Mouse (Mus musculus) ovary, postnatal 36 days (tissue): Measurements from ENCODE around the gene Armc8.
"Not testable (repeated sequence)": the region's sequence is repeated elsewhere in the genome, so short reads cannot be mapped to it uniquely, and the experiment has no call there.

ENCODE experiments used
- DNase-seq: peaks from one replicate; pipeline ENCODE4 v3.0.0; 2022; ENCODE audit warnings: low spot score, mixed read lengths

The Armc8 gene

DNA sequence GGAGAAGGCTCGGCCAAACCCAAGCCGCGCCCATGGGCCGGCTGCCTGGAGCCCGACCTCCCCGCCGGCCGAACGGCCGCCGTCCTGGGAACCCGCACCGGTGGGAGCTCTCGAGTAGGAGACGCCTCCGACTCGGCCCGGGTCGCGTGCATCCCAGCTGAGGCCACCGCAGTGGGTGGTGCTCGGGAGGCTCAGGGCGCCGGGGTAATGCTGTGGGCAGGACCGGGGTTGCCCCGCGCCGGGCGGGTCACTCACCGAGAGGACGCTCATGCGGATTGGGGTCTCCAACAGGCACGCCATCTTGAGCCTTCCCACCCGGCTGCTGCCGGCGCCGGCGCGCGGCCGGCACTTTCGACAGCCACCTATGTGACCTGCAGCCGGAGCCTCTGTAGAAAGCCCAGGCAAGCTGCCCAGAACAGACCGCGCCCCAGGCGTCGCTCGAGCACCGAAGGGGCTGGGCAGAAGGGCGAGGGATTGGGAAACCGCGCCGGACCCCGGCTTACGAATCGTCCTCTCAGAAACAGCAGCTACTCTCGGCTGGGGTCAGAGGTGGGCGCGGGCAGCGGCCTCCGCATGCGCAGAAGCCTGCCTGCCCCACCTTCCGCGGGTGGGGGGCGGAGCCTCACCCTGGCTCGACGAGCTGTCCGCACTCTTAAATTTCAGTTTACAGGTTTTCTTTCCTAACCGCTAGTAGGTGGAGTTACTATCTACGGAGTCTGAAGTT, at the start of gene Armc8:
TSS of gene Armc8 (minus strand) at position 553 of the 724 bp plus-strand sequence.
- peak; percentile 92 for DNase-seq

DNA sequence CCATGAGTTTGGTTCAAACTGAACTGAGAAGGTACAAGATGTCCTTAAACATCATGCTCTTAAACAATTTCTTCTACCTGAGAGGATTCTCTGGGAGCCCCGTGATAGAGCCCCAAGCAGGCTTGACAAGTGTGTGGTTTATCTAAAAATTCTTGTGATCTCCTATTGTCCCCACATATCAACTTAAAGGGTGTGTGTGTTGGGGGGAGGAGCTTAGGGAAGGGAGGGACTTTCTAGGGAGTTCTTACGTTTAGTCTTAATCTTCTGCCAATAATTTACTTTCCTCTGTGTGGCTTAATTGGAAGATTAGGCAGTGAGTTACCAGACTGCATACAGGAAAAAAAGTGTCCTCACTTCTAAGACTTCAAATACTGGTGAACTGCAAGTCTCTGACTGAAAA, 43.5 kb upstream of the Armc8 start, which contains the start of gene A4gnt:
TSS of gene A4gnt (plus strand) at position 301 of the 400 bp plus-strand sequence.
- DNase-seq = no peak

DNA sequence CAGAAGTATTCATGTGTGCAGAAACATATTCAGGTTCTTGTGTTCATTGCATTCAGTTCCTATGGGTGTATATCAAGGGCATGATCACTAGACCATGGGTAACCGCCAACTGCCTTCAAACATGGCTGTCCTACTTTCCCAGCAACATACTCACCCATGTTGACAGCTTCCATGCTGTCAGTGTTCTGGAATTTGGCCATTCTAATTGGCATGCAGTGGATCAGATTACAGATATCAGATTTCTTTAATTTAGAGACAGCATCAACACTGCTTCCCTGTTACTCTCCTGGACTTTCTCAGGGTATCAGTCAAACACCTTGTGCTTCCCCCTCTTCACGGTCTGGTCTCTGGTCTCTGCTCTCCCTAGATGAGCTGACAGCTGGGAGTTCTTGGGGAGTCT, 34.9 kb upstream of the Armc8 start:
- DNase-seq = no peak

DNA sequence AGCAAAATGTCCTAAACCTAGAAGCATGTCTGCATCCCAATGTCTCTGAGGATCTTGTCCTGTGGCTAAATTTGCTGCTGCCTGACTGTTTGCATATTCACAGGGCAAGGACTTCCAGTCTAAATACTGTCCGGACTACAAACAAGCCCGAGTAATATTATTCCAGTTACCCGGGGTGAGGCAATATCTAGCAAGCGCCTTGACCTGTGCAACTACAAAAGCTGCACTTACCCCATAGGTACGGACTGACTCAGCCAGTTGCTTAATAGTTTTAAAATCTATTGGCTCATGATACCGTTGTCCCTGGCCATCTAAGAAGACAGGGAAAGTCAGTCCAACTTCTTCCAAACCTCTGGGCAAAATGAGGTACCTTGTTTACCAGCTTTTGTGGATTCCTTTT, 30.4 kb upstream of the Armc8 start:
- DNase-seq = not testable (repeated sequence)

DNA sequence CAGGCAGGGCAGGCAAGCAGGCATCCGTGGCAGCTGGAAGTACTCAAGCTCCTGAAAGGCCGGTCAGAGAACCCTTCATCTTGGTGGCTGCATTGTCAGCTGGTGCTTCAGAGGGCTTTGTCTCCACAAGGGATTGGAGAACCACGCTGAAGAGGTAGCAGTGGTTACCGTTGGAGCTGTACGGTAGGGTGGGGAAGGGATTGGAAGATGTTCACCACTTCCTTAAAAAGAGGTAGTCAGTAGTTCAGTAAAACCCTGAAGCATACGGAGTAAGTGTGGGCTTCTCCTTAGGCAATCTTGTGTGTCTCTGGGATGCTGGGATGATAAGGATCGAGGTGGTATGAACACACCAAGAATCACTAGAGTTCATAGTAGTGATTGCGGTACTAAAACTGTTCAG, 22.4 kb upstream of the Armc8 start:
- DNase-seq = no peak

DNA sequence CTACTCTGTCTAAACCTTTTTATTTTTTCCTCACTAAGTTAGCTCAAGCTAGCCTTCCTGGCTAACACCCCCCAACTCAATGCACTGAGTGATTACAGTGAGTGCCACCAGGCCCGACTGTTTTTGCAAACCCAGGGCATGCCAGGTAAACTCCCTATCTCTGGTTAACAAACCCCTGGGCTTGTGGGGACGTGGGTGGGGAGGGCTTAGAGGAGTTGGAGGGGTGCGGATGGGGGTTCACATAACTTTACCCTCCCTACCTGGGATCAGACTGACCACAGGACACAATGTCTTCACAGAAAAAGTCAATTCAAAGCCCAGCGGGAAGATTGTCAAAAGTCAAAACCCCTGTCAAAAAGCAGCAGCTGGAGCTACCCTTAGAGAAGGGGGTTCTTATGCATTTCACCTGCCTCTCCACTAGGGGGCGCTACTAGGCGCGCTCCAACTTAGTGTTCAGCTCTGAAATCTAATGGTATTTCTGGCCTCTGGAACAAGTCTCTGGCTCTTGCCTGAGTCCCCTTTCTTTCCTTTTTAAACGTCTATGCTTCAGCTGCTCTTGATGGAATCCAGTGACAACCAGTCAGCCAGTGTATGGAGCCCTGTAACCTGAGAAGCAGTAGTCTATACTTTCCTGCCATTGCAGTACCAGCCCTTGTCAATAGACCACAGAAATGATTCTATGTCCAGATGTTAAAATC, 19.0 kb upstream of the Armc8 start:
- peak; percentile 53 for DNase-seq

DNA sequence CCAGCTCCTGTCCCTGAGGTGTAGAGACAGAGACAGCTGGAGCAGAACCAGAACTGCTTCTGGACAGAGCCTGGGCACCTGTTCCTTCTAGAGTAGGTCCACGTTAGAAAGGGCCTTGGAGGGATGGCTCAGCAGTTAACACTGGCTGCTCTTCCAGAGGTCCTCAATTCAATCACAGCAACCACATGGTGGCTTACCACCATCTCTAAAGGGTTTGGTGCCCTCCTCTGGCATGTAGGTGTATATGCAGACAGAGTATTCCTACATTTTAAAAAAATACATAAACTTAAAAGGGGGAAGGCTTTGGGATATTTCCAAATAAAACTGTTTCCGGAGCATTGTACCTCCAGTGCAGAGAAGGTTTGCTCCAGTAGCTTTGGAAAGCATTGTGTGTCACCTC, 12.0 kb upstream of the Armc8 start:
- DNase-seq = no peak

DNA sequence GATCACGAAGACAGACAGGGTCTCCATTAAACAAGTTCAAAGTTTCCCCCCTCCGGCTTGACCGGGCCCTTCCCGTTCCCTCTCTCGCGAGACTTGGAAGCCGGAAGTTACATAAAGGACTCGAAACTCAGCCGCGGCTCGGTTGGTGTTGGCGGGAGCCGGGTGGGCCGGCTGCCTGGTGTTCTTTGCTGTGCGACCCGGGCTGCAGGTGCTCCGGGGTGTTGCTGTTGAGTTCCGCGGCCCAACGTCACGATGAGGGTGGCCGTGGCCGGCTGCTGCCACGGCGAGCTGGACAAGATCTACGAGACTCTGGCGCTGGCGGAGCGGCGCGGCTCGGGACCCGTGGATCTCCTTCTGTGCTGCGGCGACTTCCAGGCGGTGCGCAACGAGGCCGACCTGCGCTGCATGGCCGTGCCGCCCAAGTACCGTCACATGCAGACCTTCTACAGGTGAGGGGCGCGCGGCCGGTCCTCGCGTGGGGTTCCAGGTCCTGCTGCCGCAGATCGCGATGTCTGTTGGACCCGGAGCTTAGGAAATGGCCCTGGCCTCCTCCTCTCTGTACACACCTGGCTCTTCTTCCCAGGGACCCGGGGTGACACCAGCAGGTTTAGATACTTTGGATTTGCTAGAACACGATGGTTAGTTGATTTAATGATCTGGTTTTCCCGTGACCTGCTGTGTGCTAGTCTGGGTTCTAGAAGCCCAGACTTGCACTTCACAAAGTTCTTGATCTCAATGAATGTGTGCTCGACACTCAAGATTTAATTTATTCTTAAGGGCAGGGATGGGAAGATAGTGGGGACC, 7.2 kb upstream of the Armc8 start, which contains the start of gene Dbr1:
TSS of gene Dbr1 (plus strand) at position 123 of the 804 bp plus-strand sequence.
- peak; percentile 87 for DNase-seq

DNA sequence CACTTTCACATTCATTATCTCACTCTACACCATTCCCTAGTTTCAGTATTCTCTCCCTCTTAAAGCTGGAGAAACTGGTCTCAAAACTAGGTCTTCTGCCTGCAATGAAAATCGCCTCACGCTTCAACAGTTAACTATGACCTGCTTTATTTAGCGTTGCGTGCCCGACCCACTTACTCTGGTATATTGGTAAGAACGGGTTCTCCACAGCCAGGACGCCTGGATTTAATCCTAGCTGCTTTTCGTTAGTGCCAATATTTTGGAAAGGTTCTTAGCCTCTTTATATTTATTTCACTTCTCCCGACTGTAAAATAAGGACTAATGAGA, 335 bp upstream of the Armc8 start:
- DNase-seq = no peak

DNA sequence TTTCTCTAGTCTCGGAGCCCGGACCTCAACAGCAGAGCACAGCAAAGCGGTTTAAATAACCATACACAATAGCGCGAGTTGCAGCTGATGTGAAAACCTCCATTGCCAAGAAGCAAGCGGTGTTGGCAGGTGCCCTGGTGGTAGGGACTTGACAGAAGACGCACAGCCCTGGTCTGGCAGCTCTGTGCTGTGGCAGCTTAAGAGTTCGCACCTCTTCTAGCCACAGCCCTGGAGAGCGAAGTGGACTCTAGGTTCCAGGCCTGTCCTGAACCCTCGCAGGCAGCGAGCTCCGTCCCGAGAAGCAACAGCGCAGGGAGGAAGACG, 714 bp downstream of the Armc8 start:
- DNase-seq = no peak

DNA sequence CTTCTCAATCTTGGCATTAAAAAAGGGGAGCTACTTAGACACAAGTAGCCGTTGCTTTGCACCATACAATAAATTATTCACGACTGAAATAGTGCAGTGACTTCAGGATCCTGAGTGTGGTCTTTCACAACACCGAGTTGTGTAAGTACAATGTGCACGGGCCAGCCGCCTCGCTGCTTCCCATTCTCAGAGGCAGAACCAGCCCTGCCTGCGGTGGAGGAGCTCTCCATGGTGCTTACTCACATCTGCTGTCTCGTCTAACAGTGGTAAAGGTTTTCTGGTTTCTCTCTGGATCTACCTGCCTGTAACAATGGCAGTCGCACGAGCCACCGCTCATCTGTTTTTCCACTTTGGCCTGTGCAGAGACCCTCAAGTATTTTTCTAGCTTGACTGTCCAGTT, 5.0 kb downstream of the Armc8 start:
- DNase-seq = peak; percentile 64

DNA sequence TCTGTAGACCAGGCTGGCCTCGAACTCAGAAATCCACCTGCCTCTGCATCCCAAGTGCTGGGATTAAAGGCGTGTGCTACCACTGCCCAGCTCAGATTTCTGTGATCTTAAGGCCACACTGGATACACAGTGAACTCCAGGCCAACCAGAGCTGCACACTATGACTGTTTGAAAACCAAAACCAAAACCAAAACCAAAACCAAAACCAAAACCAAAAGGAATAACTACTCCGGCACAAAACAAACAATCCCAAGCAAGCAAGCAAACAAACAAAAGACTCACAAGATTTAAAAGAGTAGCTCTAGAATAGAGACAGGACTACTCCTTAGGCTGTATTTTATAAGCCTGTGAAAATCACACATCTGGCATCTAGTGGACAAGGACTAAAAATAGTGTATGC, 8.3 kb downstream of the Armc8 start:
- DNase-seq = no peak

DNA sequence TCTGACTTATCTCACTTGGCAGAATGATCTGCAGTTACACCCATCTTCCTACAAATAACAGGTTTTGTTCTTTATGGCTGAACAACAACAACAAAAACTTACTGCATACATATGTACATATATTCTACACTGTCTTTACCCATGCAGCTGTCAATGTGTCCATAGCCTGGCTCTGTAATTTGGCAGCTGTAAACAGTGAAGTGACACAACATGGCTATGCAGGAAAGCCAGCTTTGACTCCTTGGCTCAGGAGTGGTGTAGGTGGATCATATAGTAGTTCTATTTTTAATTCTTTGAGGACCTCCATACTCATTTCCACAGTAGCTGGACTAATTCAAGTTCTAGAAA, 9.2 kb downstream of the Armc8 start:
- DNase-seq = no peak

DNA sequence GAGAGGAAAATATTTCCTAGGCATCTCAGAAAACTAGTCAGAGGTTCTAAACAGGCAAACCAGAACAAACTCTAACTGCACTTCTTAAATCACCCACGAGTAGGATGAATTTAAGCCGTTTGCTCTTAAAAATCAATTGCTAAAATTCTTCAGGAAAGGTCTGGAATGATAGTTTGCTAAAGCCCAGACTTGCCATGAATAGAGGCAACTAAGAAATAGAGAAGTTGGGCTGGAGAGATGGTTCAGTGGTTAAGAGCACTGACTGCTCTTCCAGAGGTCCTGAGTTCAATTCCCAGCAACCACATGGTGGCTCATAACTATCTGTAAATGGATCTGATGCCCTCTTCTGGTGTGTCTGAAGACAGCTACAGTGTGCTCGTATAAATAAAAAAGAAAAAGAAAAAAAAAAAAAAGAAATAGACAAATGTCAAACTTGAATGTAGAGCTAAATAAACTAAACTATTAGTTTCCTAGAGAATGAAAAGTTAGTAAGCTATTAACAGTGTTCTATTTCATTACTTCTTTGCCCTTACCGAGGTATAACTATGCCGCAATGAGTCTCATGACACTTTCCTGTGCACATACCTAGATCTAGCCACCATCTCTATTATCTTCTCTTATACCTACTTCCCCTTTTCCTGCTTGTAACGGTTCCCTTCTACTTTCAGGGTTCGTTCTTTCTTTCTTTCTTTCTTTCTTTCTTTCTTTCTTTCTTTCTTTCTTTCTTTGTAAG, 9.7 kb downstream of the Armc8 start:
- no peak for DNase-seq

DNA sequence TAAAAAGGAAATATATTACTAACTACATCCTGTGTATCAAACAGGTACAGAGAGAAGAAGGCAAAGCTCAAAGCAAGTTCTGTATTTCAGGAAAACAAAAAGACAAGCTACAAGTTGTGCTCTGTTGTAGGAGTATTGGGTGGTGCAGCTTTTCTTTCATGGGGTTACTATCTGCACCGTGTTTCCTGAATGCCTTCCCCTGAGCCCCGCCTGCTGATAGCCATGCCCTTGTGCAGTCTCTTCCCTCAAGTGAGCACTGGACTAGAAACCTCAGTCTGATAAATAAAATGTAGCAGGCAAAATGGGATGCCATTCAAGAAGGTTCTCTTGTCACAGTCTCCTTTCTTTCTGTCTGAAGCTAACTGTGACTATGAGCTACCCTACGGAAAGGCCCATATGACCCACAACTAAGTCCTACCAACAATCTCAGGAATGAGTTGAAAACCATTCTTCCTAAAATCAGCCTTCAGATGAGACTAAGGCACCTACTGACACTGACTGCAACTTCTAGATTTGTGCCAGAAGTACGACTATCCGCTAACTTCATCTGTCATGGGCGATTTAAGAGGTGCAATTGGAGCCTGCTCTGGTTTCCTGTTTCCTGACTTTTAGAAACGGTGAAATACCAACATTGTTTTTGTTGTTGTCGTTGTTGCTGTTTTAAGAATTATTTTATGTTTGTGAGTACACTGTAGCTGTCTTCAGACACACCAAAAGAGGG, 11.0 kb downstream of the Armc8 start:
- DNase-seq = no peak

DNA sequence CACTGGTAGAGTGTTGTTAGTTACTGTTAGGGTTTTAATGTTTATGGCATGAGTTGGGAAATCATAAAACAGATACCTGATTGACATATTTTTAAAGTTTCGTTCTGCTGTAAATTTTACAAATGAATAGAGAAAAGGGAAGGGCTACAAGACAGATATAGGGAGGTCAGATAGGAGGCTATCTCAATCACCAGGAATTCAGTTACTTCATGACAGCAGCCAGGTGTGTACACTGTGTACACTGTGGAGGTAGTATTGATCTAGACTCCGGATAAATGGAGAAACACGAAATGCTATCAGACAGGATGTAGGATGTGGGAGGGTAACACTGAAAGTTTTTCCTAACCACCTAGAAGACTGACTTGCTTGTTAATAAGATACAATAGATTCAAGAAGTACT, 13.4 kb downstream of the Armc8 start:
- no peak for DNase-seq

DNA sequence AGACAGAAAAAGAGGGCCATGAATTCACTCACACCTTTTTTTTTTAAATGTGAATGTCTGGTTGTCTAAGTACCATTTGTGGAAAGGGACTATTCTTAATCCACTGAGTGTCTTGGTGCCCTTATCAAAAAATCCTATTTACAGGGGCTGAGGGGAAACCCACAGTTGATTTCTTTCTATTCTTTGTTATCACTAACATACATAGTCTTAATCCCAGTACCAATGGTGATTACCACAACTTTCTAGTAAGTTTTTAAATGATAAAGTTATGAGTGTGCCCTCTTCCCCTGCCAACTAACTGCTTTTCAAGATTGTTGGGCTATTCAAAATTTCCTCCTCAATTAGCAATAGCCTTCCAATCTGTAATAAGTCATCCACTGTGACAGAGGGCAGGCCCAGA, 14.6 kb downstream of the Armc8 start:
- DNase-seq = no peak

DNA sequence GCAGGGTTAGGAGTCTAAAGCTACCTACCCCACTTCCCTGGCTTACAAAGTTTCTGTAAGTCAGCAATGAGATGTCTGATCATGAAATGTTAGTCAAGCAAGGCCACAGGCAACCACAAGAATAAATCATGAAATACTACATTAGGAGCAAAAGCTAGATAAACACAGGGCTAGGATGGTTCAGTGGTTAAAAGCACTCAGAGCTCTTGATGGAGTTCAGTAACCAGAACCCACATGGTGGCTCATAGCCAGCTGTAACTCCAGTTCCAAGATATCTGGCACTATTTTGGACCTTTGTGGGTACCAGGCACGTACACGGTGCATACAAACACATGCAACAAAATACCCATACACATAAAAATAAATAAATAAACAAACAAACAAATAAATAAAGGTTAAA, 15.7 kb downstream of the Armc8 start:
- no peak for DNase-seq

DNA sequence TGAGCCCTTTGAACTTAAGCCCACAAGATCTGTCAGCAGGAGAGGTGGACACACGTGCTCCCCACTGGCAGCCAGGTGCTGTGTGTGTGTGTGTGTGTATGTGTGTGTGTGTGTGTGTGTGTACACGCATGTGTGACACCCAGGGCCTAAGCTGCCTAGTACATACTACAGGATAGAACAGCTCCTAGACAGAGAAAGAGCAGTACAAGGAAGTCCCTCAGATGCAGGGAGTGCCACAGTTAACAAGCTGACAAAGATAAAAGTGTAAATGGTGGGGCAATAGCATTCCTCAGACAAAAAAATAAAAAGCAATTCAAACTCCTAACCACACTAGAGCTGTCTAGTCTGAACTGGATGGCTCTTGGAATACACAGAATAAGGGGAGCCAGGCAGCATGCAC, 16.6 kb downstream of the Armc8 start:
- no peak for DNase-seq

DNA sequence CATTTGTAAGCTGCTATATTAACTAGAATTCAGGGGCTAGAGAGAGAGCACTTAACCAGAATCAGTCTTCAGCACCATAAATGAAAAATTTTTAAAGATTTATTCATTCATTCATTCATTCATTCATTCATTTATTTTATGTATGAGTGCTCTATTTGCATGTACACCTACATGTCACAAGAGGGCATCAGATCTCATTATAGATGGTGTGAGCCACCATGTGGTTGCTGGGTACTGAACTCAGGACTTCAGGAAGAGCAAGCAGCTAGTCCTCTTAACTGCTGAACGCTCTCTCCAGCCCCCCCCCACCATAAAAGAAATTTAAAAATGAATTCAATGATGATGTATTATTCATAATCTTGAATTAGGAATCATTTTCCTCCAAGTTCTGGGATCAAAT, 22.4 kb downstream of the Armc8 start:
- DNase-seq = no peak

DNA sequence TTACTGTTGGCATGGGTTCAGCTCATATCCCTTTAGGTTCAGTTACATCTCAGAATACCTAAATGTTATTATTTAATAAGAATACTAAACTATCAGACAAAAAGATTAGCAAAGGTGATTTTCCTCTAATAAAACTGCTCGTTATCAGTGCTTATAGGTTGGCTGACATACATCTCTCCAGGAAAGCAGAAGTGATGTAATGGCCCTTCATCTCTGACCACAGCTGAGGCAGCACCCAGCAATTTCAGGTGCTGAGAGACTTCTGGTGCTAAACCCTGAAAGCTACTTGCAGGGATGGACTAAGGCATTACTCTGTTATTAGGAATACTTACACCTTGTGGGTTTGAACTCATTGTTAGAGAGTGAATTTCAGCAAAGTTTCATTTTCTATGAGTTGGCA, 36.8 kb downstream of the Armc8 start:
- DNase-seq = no peak

DNA sequence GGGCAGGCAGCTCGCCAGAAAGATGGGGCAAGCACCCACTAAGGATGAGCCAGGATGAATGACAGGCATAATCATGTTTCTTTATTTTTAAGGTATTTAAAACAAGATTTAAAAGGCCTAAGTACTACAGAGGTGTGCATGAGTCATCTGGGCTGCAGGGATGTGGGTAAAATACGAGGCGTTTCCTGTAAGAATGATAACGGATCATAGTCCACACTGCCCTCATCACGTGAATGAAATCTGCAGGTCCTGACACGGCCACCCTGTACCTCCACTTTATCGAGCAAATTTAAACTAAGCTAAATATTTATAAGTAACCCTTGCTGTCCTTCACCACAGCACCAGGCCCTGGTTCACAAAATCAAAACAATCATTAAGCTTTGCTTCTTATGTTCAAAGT, 62.8 kb downstream of the Armc8 start:
- DNase-seq = no peak
